Mouse (Mus musculus): Measurements from ENCODE around the gene Asxl2. TPM values are rescaled to one million over a fixed set of nuclear protein-coding genes. Genes with fewer than 3 reads are reported as not detected.

The Asxl2 gene
- polyA plus RNA-seq, 1 experiment from 2014 or later: 8.0 TPM

DNA sequence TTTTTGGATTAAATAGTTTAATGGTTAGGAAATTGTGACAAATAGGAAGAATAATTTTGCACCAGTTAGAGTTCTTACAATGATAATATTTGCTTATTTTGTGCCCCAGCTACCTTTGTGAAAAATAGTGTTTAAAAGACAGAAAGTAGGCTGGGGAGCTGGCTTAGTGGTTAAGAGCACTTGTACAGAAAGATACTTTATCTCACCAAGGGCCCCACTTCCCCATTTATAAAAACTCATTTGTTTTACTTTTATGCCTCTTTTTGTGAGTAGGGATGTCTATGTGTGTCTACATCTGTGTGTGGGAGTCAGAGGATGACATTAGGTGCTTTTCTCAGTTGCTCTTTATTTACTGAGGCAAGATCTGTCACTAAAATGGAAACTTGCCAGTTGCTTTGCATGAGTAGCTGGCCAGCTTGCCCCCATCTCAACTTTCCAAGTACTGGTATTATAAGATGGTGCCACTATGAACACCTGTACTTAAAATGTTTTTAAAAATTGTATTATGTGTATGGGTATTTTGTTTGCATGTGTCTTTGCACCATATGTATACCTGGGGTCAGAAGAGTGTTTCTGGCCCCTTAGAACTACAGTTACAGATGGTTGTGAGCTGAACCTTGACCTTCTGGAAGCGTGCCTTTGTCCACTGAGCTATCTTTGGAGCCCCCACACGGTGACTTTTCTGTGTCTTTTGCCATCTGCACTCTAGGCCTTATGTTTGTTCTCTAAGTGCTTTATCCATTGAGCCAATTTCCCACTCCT lies 3.2 kb downstream of the Asxl2 start:
- DNase-seq (ENCODE audit: low spot score) (no peak), ATAC-seq (ENCODE audit: low FRiP score, low TSS enrichment) (no peak)
- TF ChIP-seq EP300 (optimal IDR thresholded peaks at IDR 0.05) (no peak), CTCF (IDR thresholded peaks at IDR 0.05; ENCODE audit: low read depth) (no peak)
- no peaks in the 10 kb centered on the region for H3K4me1 ChIP-seq (replicated peaks; ENCODE audit: control insufficient read depth, insufficient read depth)
- WGBS: 71% methylated on average over 2 of the region's 2 CpGs
- H3K27me3 ChIP-seq (ENCODE audit: control insufficient read depth, insufficient read depth, low read length): no peaks in the 10 kb centered on the region
- H3K4me3 ChIP-seq (ENCODE audit: low read depth, low read length): no peak overlapping the region
- H3K9ac ChIP-seq (ENCODE audit: low read length): no peak overlapping the region
- H3K27ac ChIP-seq (replicated peaks): no peak overlapping the region
- no peak overlapping the region for H3K4me2 ChIP-seq (replicated peaks; ENCODE audit: low read depth)
- no peaks in the 10 kb centered on the region for H3K36me3 ChIP-seq (ENCODE audit: control insufficient read depth, insufficient read depth, low read length)
- no peaks in the 10 kb centered on the region for H3K9me3 ChIP-seq (ENCODE audit: control insufficient read depth, low read length)

DNA sequence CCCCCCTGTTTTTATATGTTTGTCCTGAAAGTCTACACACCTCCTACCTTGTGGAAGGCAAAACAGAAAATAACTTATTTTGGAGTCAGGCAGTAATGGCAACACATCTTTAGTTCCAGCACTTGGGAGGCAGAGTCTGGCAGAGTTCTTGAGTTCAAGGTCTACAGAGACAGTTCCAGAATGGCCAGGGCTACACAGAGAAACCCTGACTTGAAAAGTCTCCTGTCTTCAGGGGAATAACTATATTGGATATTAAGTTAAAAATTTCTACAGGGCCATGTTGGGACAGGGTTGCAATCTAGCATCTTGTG lies 3.7 kb downstream of the Asxl2 start:
- DNase-seq (ENCODE audit: low spot score) (no peak), ATAC-seq (ENCODE audit: low FRiP score, low TSS enrichment) (no peak)
- Histone ChIP-seq H3K27ac (replicated peaks) (no peak overlapping the region), H3K27me3 (ENCODE audit: control insufficient read depth, insufficient read depth, low read length) (no peaks in the 10 kb centered on the region), H3K4me2 (replicated peaks; ENCODE audit: low read depth) (no peak overlapping the region), H3K9me3 (ENCODE audit: control insufficient read depth, low read length) (no peaks in the 10 kb centered on the region), H3K4me1 (replicated peaks; ENCODE audit: control insufficient read depth, insufficient read depth) (no peaks in the 10 kb centered on the region), H3K4me3 (ENCODE audit: low read depth, low read length) (no peak overlapping the region), H3K9ac (ENCODE audit: low read length) (no peak overlapping the region), H3K36me3 (ENCODE audit: control insufficient read depth, insufficient read depth, low read length) (no peaks in the 10 kb centered on the region)
- TF ChIP-seq EP300 (optimal IDR thresholded peaks at IDR 0.05) (no peak), CTCF (IDR thresholded peaks at IDR 0.05; ENCODE audit: low read depth) (no peak)

DNA sequence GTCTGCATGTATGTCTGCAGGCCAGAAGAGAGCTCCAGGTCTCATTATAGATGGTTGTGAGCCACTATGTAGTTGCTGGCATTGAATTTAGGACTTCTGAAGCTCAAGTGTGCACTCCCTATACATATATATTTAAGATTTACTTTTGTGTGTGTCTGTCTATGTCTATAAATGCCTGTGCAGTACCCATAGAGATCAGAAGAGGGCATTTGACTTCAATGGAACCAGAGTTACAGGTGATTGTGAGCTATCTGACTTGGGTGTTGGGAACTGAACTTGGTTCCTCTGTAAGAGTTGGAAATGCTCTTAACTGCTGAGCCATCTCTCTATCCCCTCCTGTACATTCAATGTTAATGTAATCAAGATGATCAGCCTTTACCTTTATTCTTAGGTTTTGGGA lies 4.3 kb downstream of the Asxl2 start:
- Histone ChIP-seq H3K9ac (ENCODE audit: low read length) (no peak overlapping the region), H3K4me2 (replicated peaks; ENCODE audit: low read depth) (no peak overlapping the region), H3K36me3 (ENCODE audit: control insufficient read depth, insufficient read depth, low read length) (no peaks in the 10 kb centered on the region), H3K9me3 (ENCODE audit: control insufficient read depth, low read length) (no peaks in the 10 kb centered on the region), H3K4me1 (replicated peaks; ENCODE audit: control insufficient read depth, insufficient read depth) (no peaks in the 10 kb centered on the region), H3K27me3 (ENCODE audit: control insufficient read depth, insufficient read depth, low read length) (no peaks in the 10 kb centered on the region), H3K4me3 (ENCODE audit: low read depth, low read length) (no peak overlapping the region), H3K27ac (replicated peaks) (no peak overlapping the region)
- DNase-seq (ENCODE audit: low spot score) (no peak), ATAC-seq (ENCODE audit: low FRiP score, low TSS enrichment) (no peak)
- no peak for TF ChIP-seq EP300 (optimal IDR thresholded peaks at IDR 0.05)
- peak; percentile 21; the same call in 1 of the 2 replicates for TF ChIP-seq CTCF (IDR thresholded peaks at IDR 0.05; ENCODE audit: low read depth)

DNA sequence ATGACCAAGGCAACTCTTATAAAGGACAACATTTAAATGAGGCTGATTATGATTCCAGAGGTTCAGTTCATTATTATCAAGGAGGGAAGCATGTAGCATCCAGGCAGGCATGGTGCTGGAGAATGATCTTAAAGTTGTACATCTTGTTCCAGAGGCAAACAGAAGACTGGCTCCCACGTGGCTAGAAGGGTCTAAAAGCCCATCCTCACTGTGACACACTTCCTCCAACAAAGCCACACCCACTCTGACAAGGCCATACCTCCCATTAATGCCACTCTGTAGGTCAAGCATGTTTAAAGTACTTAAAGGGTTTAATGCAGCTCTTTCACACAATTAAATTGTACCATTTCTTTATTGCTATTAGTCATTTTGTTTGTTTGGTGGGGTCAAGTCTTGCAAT lies 7.1 kb downstream of the Asxl2 start:
- no peak for TF ChIP-seq CTCF (IDR thresholded peaks at IDR 0.05; ENCODE audit: low read depth)
- TF ChIP-seq EP300 (optimal IDR thresholded peaks at IDR 0.05): no peak
- no peaks in the 10 kb centered on the region for H3K36me3 ChIP-seq (ENCODE audit: control insufficient read depth, insufficient read depth, low read length)
- no peak overlapping the region for H3K9ac ChIP-seq (ENCODE audit: low read length)
- H3K4me2 ChIP-seq (replicated peaks; ENCODE audit: low read depth): no peak overlapping the region
- ATAC-seq (ENCODE audit: low FRiP score, low TSS enrichment): 0 out of 2 replicates have a peak, but pooled peaks have one; percentile 40
- H3K27me3 ChIP-seq (ENCODE audit: control insufficient read depth, insufficient read depth, low read length): no peaks in the 10 kb centered on the region
- DNase-seq (ENCODE audit: low spot score): no peak
- H3K4me1 ChIP-seq (replicated peaks; ENCODE audit: control insufficient read depth, insufficient read depth): no peaks in the 10 kb centered on the region
- H3K4me3 ChIP-seq (ENCODE audit: low read depth, low read length): no peak overlapping the region
- WGBS: 53% methylated on average over 1 of the region's 1 CpGs
- H3K27ac ChIP-seq (replicated peaks): no peak overlapping the region
- H3K9me3 ChIP-seq (ENCODE audit: control insufficient read depth, low read length): no peaks in the 10 kb centered on the region

DNA sequence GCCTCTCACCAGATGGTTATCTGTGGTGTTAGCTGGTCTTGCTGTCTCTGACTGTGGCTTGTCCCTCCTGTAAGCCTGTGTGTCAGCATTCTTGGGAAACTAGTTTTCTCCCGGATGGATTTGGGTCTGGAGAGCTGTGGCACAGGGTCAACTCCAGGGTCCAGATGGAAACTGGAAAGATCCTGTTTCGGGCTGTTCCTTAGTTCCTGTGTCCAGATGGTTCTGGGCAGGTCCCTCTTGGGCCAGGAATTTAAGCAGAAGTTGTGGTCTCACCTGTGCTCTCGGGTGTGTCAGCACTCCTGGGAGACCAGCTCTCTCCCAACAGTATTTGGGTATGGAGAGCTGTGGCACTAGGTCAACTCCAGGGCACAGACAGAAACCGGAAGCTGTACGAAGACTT lies 9.8 kb downstream of the Asxl2 start:
- Histone ChIP-seq H3K9ac (ENCODE audit: low read length) (no peak overlapping the region), H3K4me1 (replicated peaks; ENCODE audit: control insufficient read depth, insufficient read depth) (no peaks in the 10 kb centered on the region), H3K4me2 (replicated peaks; ENCODE audit: low read depth) (no peak overlapping the region), H3K4me3 (ENCODE audit: low read depth, low read length) (no peak overlapping the region), H3K27me3 (ENCODE audit: control insufficient read depth, insufficient read depth, low read length) (no peaks in the 10 kb centered on the region), H3K27ac (replicated peaks) (no peak overlapping the region), H3K9me3 (ENCODE audit: control insufficient read depth, low read length) (no peaks in the 10 kb centered on the region), H3K36me3 (ENCODE audit: control insufficient read depth, insufficient read depth, low read length) (no peaks in the 10 kb centered on the region)
- WGBS: 83% methylated on average over 5 of the region's 5 CpGs
- no peak for DNase-seq (ENCODE audit: low spot score)
- no peak for TF ChIP-seq EP300 (optimal IDR thresholded peaks at IDR 0.05)
- TF ChIP-seq CTCF (IDR thresholded peaks at IDR 0.05; ENCODE audit: low read depth): no peak
- ATAC-seq (ENCODE audit: low FRiP score, low TSS enrichment): no peak

DNA sequence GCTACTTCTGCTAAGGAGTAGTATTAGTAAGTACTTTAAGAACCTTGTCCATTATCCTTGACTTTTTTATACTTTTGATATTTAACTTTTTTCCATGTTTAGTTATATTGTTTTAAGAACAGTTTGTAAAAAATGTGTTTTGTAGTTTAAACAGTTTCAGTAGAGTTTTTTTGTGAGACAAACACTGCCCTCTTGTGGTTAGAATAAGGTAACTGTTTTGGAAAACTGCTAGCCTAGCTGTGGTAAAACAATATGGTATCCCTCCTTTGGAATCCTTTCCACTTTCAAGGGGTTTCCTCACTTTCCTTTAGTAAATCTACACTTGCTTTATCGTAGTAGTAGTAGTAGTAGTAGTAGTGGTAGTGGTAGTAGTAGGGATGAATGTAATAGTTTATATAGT lies 11.2 kb downstream of the Asxl2 start:
- DNase-seq (ENCODE audit: low spot score) (no peak), ATAC-seq (ENCODE audit: low FRiP score, low TSS enrichment) (no peak)
- H3K4me3 ChIP-seq (ENCODE audit: low read depth, low read length): no peak overlapping the region
- no peaks in the 10 kb centered on the region for H3K36me3 ChIP-seq (ENCODE audit: control insufficient read depth, insufficient read depth, low read length)
- no peak overlapping the region for H3K9ac ChIP-seq (ENCODE audit: low read length)
- 97% methylated on average over 1 of the region's 1 CpGs for WGBS
- no peak overlapping the region for H3K4me2 ChIP-seq (replicated peaks; ENCODE audit: low read depth)
- no peaks in the 10 kb centered on the region for H3K9me3 ChIP-seq (ENCODE audit: control insufficient read depth, low read length)
- TF ChIP-seq CTCF (IDR thresholded peaks at IDR 0.05; ENCODE audit: low read depth): peak; percentile 61
- TF ChIP-seq EP300 (optimal IDR thresholded peaks at IDR 0.05): no peak
- H3K27me3 ChIP-seq (ENCODE audit: control insufficient read depth, insufficient read depth, low read length): no peaks in the 10 kb centered on the region
- H3K27ac ChIP-seq (replicated peaks): no peak overlapping the region
- no peaks in the 10 kb centered on the region for H3K4me1 ChIP-seq (replicated peaks; ENCODE audit: control insufficient read depth, insufficient read depth)

All from stomach, postnatal 0 days (tissue).